Mouse (Mus musculus) gastrocnemius, adult 8-10 months (tissue): ENCODE data around the gene Grin2c. TPM values are rescaled to one million over a fixed set of nuclear protein-coding genes. Genes with fewer than 3 reads are reported as not detected.

Experiments
- DNase-seq, 2 experiments: peaks; one replicate each; pipeline ENCODE4 v3.0.0; 2022; ENCODE audit warnings: low spot score in 2 of 2
- total RNA-seq, 4 experiments: library from RNA; stranded (reverse); gene quantifications; 2 replicates each; pipeline ENCODE4 v1.2.4; 2022

Grin2c gene
- total RNA-seq, 4 experiments from 2014 or later, result 0.05 to 0.16 (median 0.14) TPM

GRCm38 (mm10) chr11:115265771-115266399 is 1.2 kb downstream of the Grin2c start:
- DNase-seq, result no peak

- DNase-seq, result no peak
Measured at GRCm38 (mm10) chr11:115264862-115265668, 2.0 kb downstream of the Grin2c start.

GRCm38 (mm10) chr11:115264136-115264861 is 2.7 kb downstream of the Grin2c start:
- no peak for DNase-seq

- DNase-seq, result no peak
Measured at GRCm38 (mm10) chr11:115262954-115263353, 4.1 kb downstream of the Grin2c start.

- DNase-seq, result no peak
Measured at GRCm38 (mm10) chr11:115259134-115259533, 7.9 kb downstream of the Grin2c start.

GRCm38 (mm10) chr11:115257775-115258510 is 9.1 kb downstream of the Grin2c start:
- no peak for DNase-seq

- no peak for DNase-seq
Measured at GRCm38 (mm10) chr11:115251258-115251657, 15.8 kb downstream of the Grin2c start.

- DNase-seq, result no peak
Measured at GRCm38 (mm10) chr11:115250405-115251090, 16.5 kb downstream of the Grin2c start.

- DNase-seq, result no peak
Measured at GRCm38 (mm10) chr11:115249721-115250404, 17.2 kb downstream of the Grin2c start.

GRCm38 (mm10) chr11:115247945-115248344 is 19.1 kb downstream of the Grin2c start:
- DNase-seq, result no peak

GRCm38 (mm10) chr11:115247240-115247639 is 19.8 kb downstream of the Grin2c start:
- no peak for DNase-seq

GRCm38 (mm10) chr11:115246386-115246785 is 20.7 kb downstream of the Grin2c start:
- no peak for DNase-seq

- no peak for DNase-seq
Measured at GRCm38 (mm10) chr11:115244840-115245239, 22.2 kb downstream of the Grin2c start.

- no peak for DNase-seq
Measured at GRCm38 (mm10) chr11:115243783-115244182, 23.3 kb downstream of the Grin2c start.

GRCm38 (mm10) chr11:115242746-115243145 is 24.3 kb downstream of the Grin2c start:
- DNase-seq, result no peak

GRCm38 (mm10) chr11:115241402-115241801 is 25.6 kb downstream of the Grin2c start:
- DNase-seq, result peak; percentile 65 to 85

GRCm38 (mm10) chr11:115236570-115236969 is 30.5 kb downstream of the Grin2c start:
- no peak for DNase-seq

- no peak for DNase-seq
Measured at GRCm38 (mm10) chr11:115234320-115235044, 32.6 kb downstream of the Grin2c start.

- DNase-seq, result no peak
Measured at GRCm38 (mm10) chr11:115233526-115234290, 33.3 kb downstream of the Grin2c start.
